Mouse (Mus musculus) limb, embryonic 15.5 days (tissue): ENCODE measurements around the gene Nol11. TPM values are rescaled to one million over a fixed set of nuclear protein-coding genes. Genes with fewer than 3 reads are reported as not detected.

Experiments
- ATAC-seq: fragments of 200-750 bp; cut with Nextera tagmentation; 2 replicates; pipeline ENCODE4 v1.8.0; 2017; ENCODE audit warnings: low read depth, moderate TSS enrichment; ENCODE audit not compliant: insufficient number of reproducible peaks, low FRiP score, low TSS enrichment
- H3K27ac ChIP-seq: fragments of 300-500 bp; sonication (generic); 2 replicates; pipeline ENCODE4 v1.5.1; 2015; ENCODE audit warnings: moderate library complexity, mild to moderate bottlenecking, inconsistent platforms
- H3K27me3 ChIP-seq: fragments of 300-500 bp; sonication (generic); 2 replicates; pipeline ENCODE4 v1.6.1; 2015; ENCODE audit warnings: inconsistent platforms
- H3K36me3 ChIP-seq: fragments of 300-500 bp; sonication (generic); 2 replicates; pipeline ENCODE4 v1.6.1; 2015; ENCODE audit warnings: inconsistent platforms
- H3K4me1 ChIP-seq: fragments of 300-500 bp; sonication (generic); 2 replicates; pipeline ENCODE4 v1.6.1; 2015; ENCODE audit warnings: inconsistent platforms
- H3K4me2 ChIP-seq: fragments of 300-500 bp; sonication (generic); 2 replicates; pipeline ENCODE4 v1.6.1; 2015; ENCODE audit warnings: mild to moderate bottlenecking, inconsistent platforms
- H3K4me3 ChIP-seq: fragments of 300-500 bp; sonication (generic); 2 replicates; pipeline ENCODE4 v1.5.1; 2015; ENCODE audit warnings: mild to moderate bottlenecking, inconsistent platforms
- H3K9ac ChIP-seq: fragments of 300-500 bp; sonication (generic); 2 replicates; pipeline ENCODE4 v1.6.1; 2015; ENCODE audit warnings: inconsistent platforms
- H3K9me3 ChIP-seq: fragments of 300-500 bp; sonication (generic); 2 replicates; pipeline ENCODE4 v1.6.1; 2016; ENCODE audit warnings: inconsistent platforms
- WGBS: fragments of 180-500 bp; shearing (Covaris S2); methylation state at CpG from one replicate; pipeline ENCODE4 v1.1.7; 2015; 5-methylcytosine and 5-hydroxymethylcytosine counted together
- polyA plus RNA-seq: library from polyadenylated mRNA; unstranded; fragments of >200 nt; fragmentation: Nextera tagmentation; extraction: Ambion mirVana; gene quantifications from 2 replicates; pipeline ENCODE4 v1.2.1, GENCODE M21; 2015

The Nol11 gene
- polyA plus RNA-seq: 45.0 and 47.5 TPM in 2 replicates

DNA sequence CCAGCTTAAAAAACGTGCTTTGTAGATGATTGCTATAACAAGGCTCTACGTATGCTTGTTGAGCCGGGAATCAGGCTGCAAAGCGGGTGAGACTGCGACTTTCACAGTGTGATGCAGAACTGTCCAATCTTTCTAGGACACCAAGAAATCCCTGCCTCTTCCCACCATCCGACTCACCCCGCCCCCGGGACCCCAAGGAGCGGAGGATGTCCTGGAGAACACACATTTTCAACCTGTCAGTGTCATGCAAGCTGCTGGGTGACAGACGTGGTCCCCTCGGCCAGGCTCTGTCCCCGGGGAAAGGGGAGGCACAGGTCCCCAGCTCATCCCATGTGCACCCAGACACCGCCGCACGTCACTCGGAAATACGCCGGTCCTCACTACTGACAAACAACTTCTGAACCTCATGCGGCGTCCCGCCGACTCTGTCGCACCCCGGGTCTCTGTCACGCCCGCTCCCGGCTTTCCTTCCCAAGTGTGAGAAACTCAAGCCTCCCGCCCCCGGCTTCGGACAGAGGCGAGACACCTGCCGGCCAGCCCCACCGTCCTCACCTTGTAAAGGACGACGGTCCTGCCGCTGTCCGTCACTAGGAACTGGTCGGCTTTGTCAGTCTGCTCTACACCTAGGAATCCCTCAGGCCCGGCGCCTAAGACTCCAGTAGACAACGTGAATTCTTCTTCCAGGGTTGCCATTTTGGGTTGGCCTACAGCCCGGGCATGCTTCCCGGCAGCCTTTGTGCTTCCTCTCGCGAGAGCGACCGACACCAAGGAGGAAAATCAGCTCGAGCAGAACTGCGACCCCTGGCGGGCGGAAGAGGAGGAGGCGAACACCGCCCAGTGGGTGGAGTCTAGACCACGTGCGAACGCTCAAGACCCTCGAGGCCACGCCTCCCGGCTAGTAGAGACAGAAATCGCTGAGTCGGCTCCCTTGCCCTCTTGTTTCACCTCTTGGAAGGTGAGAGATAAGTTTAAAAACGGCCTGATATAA, at the start of gene Nol11:
Gene Nol11 (minus strand): TSS at position 817 of the 988 bp plus-strand sequence.
- H3K27ac ChIP-seq: peak within 1 kb of the TSS; percentile 75
- H3K36me3 ChIP-seq: peaks cover 23% of the 10 kb centered on the region
- H3K4me1 ChIP-seq: peaks cover 7% of the 10 kb centered on the region
- ATAC-seq: peak; percentile 92
- no peaks in the 10 kb centered on the region for H3K9me3 ChIP-seq
- peak within 1 kb of the TSS; percentile 93 for H3K4me3 ChIP-seq
- peak within 1 kb of the TSS; percentile 89 for H3K9ac ChIP-seq
- WGBS: under 1% methylated on average over 62 of the region's 62 CpGs
- H3K27me3 ChIP-seq: no peaks in the 10 kb centered on the region
- H3K4me2 ChIP-seq: peak within 1 kb of the TSS; percentile 84

DNA sequence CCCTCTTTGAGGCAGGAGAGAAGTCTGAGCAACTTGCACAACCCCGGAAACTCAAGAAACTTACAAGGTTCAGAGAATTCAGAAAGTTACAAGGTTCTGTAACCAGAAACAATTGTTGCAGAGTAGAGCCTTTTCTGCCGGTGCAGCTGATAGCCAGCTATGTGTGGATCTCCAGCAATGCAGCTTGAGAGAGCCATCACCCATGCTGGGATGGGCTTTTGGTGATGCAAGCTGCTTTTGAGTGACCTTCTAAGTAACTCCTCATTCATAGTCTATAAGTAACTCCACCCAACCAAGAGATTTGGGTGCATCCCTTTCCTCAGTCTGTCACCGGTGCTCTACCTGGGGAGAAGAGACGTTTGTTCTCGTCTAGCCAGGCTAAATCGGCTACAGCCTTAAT, 49.3 kb upstream of the Nol11 start:
- Histone ChIP-seq H3K9ac (no peak overlapping the region), H3K27ac (no peak overlapping the region), H3K9me3 (no peaks in the 10 kb centered on the region), H3K4me1 (no peaks in the 10 kb centered on the region; the same call in 1 of the 2 replicates), H3K27me3 (no peaks in the 10 kb centered on the region), H3K4me3 (no peak overlapping the region), H3K4me2 (no peak overlapping the region), H3K36me3 (peaks cover 4% of the 10 kb centered on the region)
- WGBS: 85% methylated on average over 6 of the region's 6 CpGs
- no peak for ATAC-seq

DNA sequence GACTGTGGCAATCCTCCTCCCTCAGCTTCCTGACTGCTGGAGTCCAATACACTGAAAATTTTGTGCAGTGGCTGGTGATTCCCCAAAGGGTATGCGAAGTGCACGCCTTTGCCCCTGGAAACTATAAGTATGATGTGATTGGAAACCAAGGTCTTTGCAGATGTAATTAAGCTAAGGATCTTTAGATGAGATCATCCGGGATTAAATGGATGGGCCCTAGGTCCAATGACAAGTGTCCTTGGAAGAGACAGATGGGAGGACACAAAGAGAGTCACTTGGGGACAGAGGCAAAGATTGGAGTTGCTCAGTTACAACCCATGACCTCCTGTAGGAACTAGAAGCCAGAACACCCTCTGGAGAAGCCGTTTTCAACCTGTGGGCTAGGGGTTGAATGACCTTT, 48.4 kb upstream of the Nol11 start:
- Histone ChIP-seq H3K36me3 (peaks cover 12% of the 10 kb centered on the region), H3K9me3 (no peaks in the 10 kb centered on the region), H3K4me2 (no peak overlapping the region), H3K27ac (no peak overlapping the region), H3K27me3 (no peaks in the 10 kb centered on the region), H3K4me3 (no peak overlapping the region), H3K9ac (no peak overlapping the region), H3K4me1 (no peaks in the 10 kb centered on the region; the same call in 1 of the 2 replicates)
- no peak for ATAC-seq
- 94% methylated on average over 4 of the region's 4 CpGs for WGBS

DNA sequence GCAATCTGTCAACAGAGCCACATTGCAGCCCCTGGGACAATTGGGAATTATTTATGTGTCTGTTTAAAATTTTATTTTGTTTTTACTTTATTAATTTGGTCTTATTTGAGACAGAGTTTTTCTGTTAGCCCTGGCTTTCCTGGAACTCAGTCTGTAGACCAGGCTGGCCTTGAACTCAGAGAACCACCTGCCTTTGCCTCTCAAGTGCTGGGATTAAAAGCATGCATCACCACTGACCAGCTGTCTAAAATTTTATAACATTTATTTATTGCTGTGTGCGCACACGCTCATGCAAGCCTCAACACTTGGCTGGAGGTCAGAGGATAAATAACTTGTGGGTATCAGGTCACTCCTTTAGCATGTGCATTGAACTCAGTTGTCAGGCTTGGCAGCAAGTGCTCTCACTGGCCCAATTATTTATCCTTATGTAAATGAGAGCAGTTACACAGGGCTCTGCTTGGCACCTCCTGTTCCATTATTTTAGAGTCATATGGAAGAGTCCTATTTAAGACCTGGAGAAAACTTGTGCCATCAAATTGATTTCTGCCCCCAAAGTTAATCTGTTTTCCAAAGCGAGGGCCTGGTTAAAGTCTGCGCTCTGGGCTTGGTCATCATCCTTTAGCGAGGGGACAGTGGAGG, 44.2 kb upstream of the Nol11 start:
- WGBS: 84% methylated on average over 5 of the region's 5 CpGs
- H3K4me3 ChIP-seq: no peak overlapping the region
- ATAC-seq: no peak
- H3K4me1 ChIP-seq: 0 out of 2 replicates have a peak, but pooled peaks cover 4% of the 10 kb centered on the region
- H3K27ac ChIP-seq: no peak overlapping the region
- no peaks in the 10 kb centered on the region for H3K27me3 ChIP-seq
- H3K9ac ChIP-seq: no peak overlapping the region
- H3K9me3 ChIP-seq: no peaks in the 10 kb centered on the region
- H3K36me3 ChIP-seq: peaks cover 26% of the 10 kb centered on the region
- H3K4me2 ChIP-seq: no peak overlapping the region

DNA sequence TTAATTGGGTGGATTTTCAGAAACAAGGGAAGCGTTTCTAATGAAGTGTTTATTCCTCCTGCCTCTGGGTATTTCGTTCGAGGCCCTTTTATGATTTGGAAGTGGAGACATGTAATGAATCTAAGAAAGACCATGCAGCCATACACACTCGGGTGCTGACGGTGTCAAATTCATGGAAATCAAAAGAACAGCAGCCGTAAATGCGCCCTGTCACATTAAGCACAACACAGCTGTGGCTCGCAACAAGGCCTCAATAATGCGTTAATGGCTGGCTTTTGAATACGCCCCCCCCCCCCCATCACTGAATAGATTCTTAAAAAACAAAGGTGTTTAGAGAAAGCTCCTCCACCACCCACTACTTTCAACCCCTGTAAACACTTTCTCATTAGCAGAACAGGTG, 40.9 kb upstream of the Nol11 start:
- Histone ChIP-seq H3K9me3 (no peaks in the 10 kb centered on the region), H3K27me3 (no peaks in the 10 kb centered on the region), H3K27ac (no peak overlapping the region), H3K4me3 (no peak overlapping the region), H3K4me1 (0 out of 2 replicates have a peak, but pooled peaks cover 4% of the 10 kb centered on the region), H3K36me3 (peaks cover 40% of the 10 kb centered on the region), H3K4me2 (no peak overlapping the region), H3K9ac (no peak overlapping the region)
- no peak for ATAC-seq
- WGBS: 27% methylated on average over 10 of the region's 10 CpGs

DNA sequence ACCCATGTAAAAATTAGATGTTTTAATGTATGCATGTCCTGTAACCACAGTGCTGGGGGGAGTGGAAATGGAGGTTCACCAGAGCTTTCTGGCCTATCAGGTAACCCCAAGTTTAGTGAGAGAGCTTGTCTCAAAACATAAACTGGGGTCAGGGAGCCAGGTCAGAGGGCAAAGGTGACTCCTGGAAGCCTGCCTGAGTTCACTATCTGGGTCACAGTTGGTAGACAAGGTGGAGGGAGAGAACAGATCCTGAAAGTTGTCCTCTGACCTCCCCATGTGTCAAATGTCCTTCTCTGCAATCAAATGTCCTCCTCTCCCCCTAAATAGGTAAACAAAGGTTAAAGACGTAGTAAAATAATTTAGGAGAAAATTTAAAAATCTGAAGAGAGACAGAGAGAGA, 37.2 kb upstream of the Nol11 start:
- H3K9me3 ChIP-seq: no peaks in the 10 kb centered on the region
- ATAC-seq: no peak
- H3K4me2 ChIP-seq: no peak overlapping the region
- no peaks in the 10 kb centered on the region for H3K27me3 ChIP-seq
- H3K4me1 ChIP-seq: peaks cover 12% of the 10 kb centered on the region; the same call in 1 of the 2 replicates
- H3K36me3 ChIP-seq: peaks cover 18% of the 10 kb centered on the region
- no peak overlapping the region for H3K4me3 ChIP-seq
- WGBS: 85% methylated on average over 1 of the region's 1 CpGs
- no peak overlapping the region for H3K27ac ChIP-seq
- no peak overlapping the region for H3K9ac ChIP-seq

DNA sequence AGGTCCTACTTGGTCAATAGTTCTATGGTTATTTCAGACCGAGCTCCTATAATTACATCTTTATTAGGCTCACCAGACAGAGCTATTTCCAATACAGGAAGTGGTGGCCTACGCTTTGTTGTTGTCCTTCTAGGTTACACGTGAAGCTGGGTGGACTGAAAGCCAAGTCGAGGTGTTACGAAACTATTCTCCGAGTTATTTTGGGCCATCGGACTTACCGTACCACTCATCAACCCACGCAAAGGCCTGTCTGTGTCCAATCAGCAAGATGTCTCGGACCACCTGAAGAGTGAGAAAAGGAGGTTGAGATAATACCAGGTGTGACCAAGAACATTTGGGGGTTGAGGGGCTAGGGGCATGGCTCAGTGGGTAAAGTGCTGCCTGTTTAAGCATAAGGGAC, 36.8 kb upstream of the Nol11 start:
- peaks cover 17% of the 10 kb centered on the region for H3K36me3 ChIP-seq
- H3K4me2 ChIP-seq: no peak overlapping the region
- H3K27ac ChIP-seq: no peak overlapping the region
- peaks cover 12% of the 10 kb centered on the region; the same call in 1 of the 2 replicates for H3K4me1 ChIP-seq
- no peak overlapping the region for H3K9ac ChIP-seq
- no peaks in the 10 kb centered on the region for H3K27me3 ChIP-seq
- WGBS: 87% methylated on average over 10 of the region's 10 CpGs
- H3K4me3 ChIP-seq: no peak overlapping the region
- no peak for ATAC-seq
- no peaks in the 10 kb centered on the region for H3K9me3 ChIP-seq

DNA sequence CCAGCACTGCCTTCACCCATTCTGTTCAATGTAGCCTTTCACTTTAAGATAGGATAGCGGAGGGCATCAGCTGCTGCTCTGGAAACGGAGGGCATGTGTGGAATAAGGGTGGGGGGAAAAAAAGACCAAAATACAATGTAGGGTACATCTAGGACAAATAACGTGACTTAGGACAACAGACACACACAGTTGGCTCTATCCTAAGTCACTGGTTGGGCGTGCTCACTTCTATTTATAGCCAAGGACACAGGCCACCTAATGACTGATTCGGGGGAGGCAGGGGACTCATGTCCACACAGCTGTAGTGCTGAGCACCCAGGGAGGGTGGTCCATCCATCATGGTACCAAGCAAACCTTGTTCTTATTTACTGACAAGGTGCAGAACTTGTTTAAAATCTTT, 36.1 kb upstream of the Nol11 start:
- Histone ChIP-seq H3K36me3 (peaks cover 17% of the 10 kb centered on the region), H3K4me3 (no peak overlapping the region), H3K4me1 (peaks cover 12% of the 10 kb centered on the region; the same call in 1 of the 2 replicates), H3K9ac (no peak overlapping the region), H3K4me2 (no peak overlapping the region), H3K9me3 (no peaks in the 10 kb centered on the region), H3K27ac (no peak overlapping the region), H3K27me3 (no peaks in the 10 kb centered on the region)
- no peak for ATAC-seq
- 81% methylated on average over 5 of the region's 5 CpGs for WGBS

DNA sequence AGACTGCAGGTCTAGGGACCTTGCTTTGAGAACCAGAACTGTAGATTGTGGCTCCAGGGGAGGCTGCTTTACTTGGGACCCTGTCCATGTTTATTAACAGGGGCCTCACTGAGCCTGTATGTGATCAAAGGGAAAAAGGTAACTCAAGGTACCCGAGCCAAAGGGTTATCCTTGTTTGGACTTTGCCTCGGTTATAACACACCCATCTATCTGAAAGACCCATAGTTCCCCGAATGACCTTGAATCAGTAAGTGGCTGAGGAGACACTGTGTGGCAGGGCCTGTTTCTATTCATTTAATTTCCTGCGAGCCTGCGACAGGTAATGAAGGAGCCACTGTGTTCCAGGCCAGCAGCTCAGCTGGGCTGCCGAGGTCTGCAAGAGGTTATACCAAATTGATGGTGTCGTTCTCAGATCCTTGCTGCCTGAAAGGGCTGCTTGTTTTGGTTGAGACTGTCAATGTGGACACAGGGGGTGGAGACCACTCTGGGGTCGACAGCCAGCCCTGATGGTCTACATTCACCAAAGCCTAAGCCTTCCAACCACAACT, 34.6 kb upstream of the Nol11 start:
- WGBS: 54% methylated on average over 8 of the region's 8 CpGs
- H3K9me3 ChIP-seq: no peaks in the 10 kb centered on the region
- peak; percentile 65 for ATAC-seq

DNA sequence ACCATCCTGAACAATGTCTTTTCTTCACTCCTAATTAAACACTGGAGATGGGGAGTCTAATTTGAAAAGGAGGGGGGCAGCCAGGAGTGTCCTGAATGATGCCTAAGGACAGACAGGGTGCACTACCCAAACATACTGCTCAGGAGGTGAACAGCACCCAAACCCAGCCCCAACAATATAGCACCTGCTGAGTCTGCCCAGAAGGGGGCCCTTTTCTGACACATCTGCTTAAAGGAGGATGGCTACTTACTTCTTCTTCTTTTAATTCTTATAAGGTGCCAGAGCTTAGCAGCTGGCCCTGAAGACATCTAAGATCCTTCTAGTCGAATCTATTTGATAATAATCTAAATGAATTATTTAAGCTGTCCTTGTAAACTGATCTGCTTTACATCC, 34.0 kb upstream of the Nol11 start:
- H3K36me3 ChIP-seq: peaks cover 12% of the 10 kb centered on the region
- no peak overlapping the region for H3K9ac ChIP-seq
- no peaks in the 10 kb centered on the region for H3K27me3 ChIP-seq
- H3K4me3 ChIP-seq: no peak overlapping the region
- no peaks in the 10 kb centered on the region for H3K9me3 ChIP-seq
- peaks cover 9% of the 10 kb centered on the region; the same call in 1 of the 2 replicates for H3K4me1 ChIP-seq
- ATAC-seq: no peak
- H3K4me2 ChIP-seq: no peak overlapping the region
- peak overlapping the region; percentile 30; the same call in 1 of the 2 replicates for H3K27ac ChIP-seq
- 75% methylated on average over 1 of the region's 1 CpGs for WGBS

More for the DNA sequence above, 34.6 kb upstream of the Nol11 start:
- Histone ChIP-seq H3K4me3 (no peak overlapping the region), H3K9ac (no peak overlapping the region), H3K27ac (peak overlapping the region; percentile 47; the same call in 1 of the 2 replicates), H3K4me2 (no peak overlapping the region), H3K4me1 (peaks cover 9% of the 10 kb centered on the region; the same call in 1 of the 2 replicates), H3K36me3 (peaks cover 17% of the 10 kb centered on the region), H3K27me3 (no peaks in the 10 kb centered on the region)

DNA sequence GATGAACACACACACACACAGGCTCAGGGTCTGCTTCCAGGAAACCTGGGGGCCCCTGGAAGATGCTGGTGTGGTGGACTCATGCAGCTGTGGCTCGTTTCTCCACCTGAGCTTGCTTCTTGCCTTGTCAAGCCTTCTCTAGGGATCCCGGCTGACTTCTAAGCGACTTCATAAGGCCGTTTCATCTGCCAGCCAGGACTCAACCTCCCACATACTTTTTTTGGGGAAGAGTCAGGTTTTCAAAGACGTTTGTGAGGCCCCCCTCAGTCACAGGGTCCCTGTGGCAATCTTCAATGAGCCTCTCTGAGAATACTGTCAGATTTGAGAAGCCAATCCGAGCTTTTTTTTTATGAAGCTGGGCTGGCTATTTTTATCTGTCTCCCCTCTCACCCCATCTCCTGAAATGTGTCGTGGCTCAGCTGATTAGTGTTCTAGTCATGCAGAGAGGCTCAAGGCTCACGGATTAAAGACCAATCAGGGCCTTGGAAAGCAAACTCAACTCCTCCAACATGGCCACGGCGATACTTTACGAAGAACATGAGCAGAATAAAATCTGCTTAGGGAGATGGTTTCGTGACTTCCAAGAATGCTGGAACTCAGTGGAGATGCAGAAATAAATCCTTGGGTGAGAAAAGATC, 33.5 kb upstream of the Nol11 start:
- Histone ChIP-seq H3K27me3 (no peaks in the 10 kb centered on the region), H3K36me3 (peaks cover 7% of the 10 kb centered on the region), H3K9ac (no peak overlapping the region), H3K4me3 (no peak overlapping the region), H3K27ac (peak overlapping the region; percentile 30; the same call in 1 of the 2 replicates), H3K4me1 (peaks cover 9% of the 10 kb centered on the region; the same call in 1 of the 2 replicates), H3K9me3 (no peaks in the 10 kb centered on the region), H3K4me2 (no peak overlapping the region)
- ATAC-seq: no peak
- 55% methylated on average over 12 of the region's 12 CpGs for WGBS
